Mouse (Mus musculus) olfactory bulb, adult 2 months (tissue): Measurements from ENCODE around the gene Tspan10. TPM values are rescaled to one million over a fixed set of nuclear protein-coding genes. Genes with fewer than 3 reads are reported as not detected.
"Not testable (repeated sequence)": the region's sequence is repeated elsewhere in the genome, so short reads cannot be mapped to it uniquely, and the experiment has no call there.

Experiments
- H3K27ac ChIP-seq: fragments of 200-500 bp; 2 replicates; pipeline ENCODE4 v1.5.1; 2012; ENCODE audit warnings: low read depth, low read length; ENCODE audit not compliant: insufficient read depth
- H3K4me1 ChIP-seq: fragments of 200-500 bp; 2 replicates; pipeline ENCODE4 v1.6.1; 2012; ENCODE audit warnings: low read length; ENCODE audit not compliant: control insufficient read depth, insufficient read depth
- H3K4me3 ChIP-seq: fragments of 200-500 bp; 2 replicates; pipeline ENCODE4 v1.5.1; 2012; ENCODE audit warnings: mild to moderate bottlenecking, low read depth, low read length, moderate library complexity; ENCODE audit not compliant: insufficient read depth
- CTCF ChIP-seq: fragments of 200-500 bp; IDR thresholded peaks from 2 replicates; pipeline ENCODE4 v1.5.1; 2012; ENCODE audit warnings: low read depth, mild to moderate bottlenecking, low read length, moderate library complexity; ENCODE audit not compliant: insufficient read depth
- POLR2A ChIP-seq: fragments of 200-500 bp; IDR thresholded peaks from 2 replicates; pipeline ENCODE4 v1.6.1; 2012; ENCODE audit warnings: mild to moderate bottlenecking, low read depth, low read length, moderate library complexity; ENCODE audit not compliant: insufficient read depth
- WGBS: fragments of 180-500 bp; shearing (Covaris S2); methylation state at CpG from one replicate; pipeline ENCODE4 v1.1.7; 2018; 5-methylcytosine and 5-hydroxymethylcytosine counted together
- polyA plus RNA-seq: library from polyadenylated mRNA; stranded (reverse); fragments of >200 nt; gene quantifications from 2 replicates; pipeline ENCODE4 v1.2.4, GENCODE M21; 2012; ENCODE audit warnings: low replicate concordance; ENCODE audit not compliant: missing spikeins, insufficient read depth, insufficient read length

Tspan10 gene
- not detected in 2 replicates for polyA plus RNA-seq

DNA sequence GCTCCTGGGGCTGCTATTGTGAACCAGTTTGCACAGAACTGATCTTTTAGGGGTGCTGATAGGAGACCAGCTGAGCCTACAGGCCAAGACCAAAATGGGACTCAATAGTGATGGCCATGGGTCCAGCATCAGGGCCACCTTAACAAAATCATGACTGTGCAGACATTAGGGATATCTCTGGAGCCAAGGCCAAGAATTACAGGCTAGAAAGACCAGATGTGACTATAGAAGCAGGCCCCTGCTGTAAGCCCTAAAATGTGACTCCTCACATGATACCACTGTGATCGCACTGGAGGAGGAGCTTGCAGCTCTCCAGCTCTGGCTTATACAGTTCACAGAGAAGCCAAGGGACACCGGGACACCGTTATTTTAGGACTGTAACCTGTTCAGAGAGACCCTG, at the start of gene Tspan10:
Gene Tspan10, plus strand, starts transcription at position 301 of the 400 bp plus-strand sequence.
- 88% methylated on average over 3 of the region's 3 CpGs for WGBS
- Histone ChIP-seq H3K27ac (no peak within 1 kb of the TSS), H3K4me1 (no peaks in the 10 kb centered on the region), H3K4me3 (no peak within 1 kb of the TSS)
- TF ChIP-seq POLR2A, result no peak
- no peak for TF ChIP-seq CTCF

DNA sequence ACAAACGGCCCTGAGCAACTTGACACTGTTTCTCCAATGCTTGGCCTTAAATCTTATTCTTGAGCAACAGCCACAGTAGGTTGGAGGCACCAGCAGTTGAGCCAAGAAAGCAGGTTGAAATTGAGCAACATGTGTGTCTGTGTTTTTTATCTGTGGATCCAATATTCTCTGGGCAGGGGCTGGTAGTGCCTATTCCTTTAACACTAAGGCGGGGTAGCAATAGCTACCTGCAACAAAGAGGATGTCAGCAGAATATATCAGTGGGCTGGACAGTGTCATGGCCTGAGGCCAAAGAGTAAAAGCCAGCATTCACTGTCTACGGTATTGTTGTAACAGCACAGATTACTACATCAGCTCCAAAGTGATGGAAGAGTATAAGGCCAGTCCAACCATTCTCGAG, 46.8 kb upstream of the Tspan10 start:
- Histone ChIP-seq H3K4me1 (no peaks in the 10 kb centered on the region), H3K4me3 (no peak overlapping the region), H3K27ac (no peak overlapping the region)
- TF ChIP-seq CTCF (no peak), POLR2A (no peak)
- WGBS, result 75% methylated on average over 4 of the region's 4 CpGs

DNA sequence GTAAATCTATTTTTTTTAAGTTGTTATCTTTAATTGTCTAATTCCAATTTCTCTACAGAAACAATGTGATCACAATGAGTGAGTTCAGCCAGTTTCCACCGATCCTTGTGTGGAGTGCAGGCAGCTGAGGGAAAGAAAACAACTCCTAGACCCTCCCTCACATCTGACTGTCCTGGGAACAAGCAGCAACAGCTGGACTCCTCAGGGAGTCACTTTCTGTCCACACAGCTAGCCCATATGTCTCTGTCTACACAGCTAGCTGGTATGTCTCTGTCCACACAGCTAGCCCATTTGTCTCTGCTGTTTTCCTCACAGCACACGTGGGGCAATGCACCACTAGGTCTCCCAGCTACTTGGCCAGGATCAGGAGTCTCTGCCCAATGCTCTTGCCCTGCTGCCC, 44.8 kb upstream of the Tspan10 start:
- TF ChIP-seq POLR2A (no peak), CTCF (no peak)
- WGBS, result 80% methylated on average over 2 of the region's 2 CpGs
- Histone ChIP-seq H3K4me1 (no peaks in the 10 kb centered on the region), H3K27ac (no peak overlapping the region), H3K4me3 (no peak overlapping the region)

DNA sequence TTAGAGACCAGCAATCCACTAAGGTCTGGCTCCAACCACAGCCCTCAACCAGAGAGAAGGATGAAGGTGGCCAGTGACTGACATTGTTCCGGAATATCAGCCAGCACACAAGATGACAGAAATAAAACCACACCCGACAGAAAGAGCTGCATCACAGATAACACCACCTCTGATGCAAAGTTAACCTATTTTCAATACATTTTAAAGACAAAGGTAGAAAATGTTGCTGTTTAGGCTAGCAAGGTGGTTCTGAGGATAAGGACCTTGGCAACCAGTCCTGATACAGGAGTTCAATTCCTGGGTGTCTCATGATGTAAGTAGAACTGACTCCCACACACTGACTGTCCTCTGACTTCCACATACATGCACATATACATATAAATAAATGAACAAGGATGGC, 43.1 kb upstream of the Tspan10 start:
- H3K27ac ChIP-seq, result no peak overlapping the region
- no peak overlapping the region for H3K4me3 ChIP-seq
- TF ChIP-seq POLR2A (no peak), CTCF (no peak)
- H3K4me1 ChIP-seq, result no peaks in the 10 kb centered on the region
- WGBS, result 92% methylated on average over 2 of the region's 2 CpGs

DNA sequence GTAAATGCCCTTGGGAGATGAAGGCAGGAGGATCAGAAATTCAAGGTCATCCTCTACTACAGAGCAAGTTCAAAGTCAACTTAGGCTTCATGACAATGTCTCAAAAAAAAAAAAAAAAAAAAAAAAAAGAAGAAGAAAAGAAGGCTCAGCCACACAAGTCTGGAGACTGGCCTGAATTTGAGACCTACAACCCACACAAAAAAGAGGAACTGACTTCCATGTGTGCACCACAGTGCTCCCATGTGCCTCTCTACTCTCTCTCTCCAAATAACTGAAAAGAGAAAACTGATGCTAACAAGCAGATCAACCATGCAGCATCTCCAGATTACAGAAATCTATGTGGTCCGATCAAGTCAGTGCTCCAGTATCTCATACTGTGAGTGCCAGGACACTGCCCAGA, 37.6 kb upstream of the Tspan10 start:
- Histone ChIP-seq H3K4me3 (no peak overlapping the region), H3K4me1 (no peaks in the 10 kb centered on the region), H3K27ac (no peak overlapping the region)
- WGBS, result 94% methylated on average over 1 of the region's 1 CpGs
- TF ChIP-seq POLR2A, result no peak
- TF ChIP-seq CTCF, result no peak

DNA sequence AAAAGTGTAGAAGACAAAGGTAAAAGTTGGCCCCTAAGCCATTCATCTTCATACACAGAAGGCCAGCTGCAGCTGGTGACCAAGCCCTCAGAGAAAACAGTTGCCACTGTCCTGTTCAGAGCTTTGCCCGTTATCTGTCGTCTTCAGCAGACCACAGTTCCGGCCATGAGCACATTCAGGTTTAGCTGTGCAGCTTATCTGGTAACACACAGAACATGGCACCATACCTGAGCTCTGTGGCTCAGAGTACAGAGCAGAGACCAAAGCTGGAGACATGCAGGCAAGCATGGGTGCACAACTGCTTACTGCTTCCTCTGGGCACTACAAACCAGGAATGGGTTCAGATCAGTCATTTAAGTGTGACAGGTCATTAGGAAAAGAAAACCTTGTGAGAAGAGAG, 36.6 kb upstream of the Tspan10 start:
- H3K4me1 ChIP-seq, result no peaks in the 10 kb centered on the region
- 91% methylated on average over 3 of the region's 3 CpGs for WGBS
- H3K27ac ChIP-seq, result no peak overlapping the region
- no peak for TF ChIP-seq CTCF
- no peak for TF ChIP-seq POLR2A
- no peak overlapping the region for H3K4me3 ChIP-seq

DNA sequence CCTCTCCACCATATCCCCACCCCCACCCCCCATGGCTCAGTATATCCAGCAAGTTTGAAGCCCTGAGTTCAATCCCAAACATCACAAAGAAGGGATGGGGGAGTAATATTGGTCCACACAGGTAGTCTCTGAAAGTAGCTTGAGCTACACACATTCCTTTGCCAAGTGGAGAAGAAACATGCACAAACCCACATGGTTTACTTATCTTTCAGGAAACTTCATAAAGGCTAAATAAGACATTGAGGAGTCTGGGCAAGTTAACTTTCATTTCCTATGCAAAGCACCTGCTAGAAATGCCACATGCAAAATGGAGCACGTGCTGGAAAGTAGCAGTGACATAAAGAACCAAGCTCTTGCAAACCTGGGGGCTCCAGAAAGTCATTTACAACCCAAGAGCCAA, 36.0 kb upstream of the Tspan10 start:
- Histone ChIP-seq H3K4me1 (no peaks in the 10 kb centered on the region), H3K27ac (no peak overlapping the region), H3K4me3 (no peak overlapping the region)
- WGBS, result 76% methylated on average over 1 of the region's 1 CpGs
- TF ChIP-seq POLR2A (no peak), CTCF (no peak)

DNA sequence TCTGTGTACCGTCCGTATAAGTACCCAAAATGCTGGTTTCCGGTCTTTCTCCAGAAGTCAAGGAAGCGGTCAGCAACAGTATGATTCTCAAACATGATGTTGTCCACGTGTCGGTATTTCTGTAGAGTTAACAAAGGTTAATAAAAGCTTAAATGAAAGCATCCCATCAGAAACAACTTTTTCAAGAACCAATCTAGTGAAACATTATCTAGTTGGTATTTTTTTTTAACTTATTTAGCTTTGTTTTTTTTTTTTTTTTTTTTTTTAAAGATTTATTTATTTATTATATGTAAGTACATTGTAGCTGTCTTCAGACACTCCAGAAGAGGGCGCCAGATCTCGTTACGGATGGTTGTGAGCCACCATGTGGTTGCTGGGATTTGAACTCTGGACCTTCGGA, 28.8 kb upstream of the Tspan10 start:
- H3K4me3 ChIP-seq, H3K27ac ChIP-seq, H3K4me1 ChIP-seq: not testable (repeated sequence)
- WGBS, result 87% methylated on average over 10 of the region's 10 CpGs

DNA sequence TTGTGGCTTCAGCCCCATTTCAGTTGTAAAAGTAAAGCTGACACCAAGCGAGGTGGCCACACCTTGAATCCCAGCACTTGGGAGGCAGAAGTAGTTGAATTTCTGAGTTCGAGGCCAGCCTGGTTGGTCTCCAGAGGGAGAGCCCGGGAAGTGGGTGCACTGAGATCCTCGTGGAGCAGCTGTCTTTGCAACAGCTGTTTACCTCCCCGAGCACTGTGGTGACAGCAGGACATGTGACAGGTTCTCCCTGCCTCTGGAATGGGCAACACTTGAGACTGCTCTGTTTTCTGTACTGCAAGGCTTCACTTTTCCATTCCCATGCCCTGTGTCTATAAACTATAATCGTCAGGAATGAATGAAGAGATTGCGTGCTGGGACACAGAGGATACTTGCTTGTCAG, 24.6 kb upstream of the Tspan10 start:
- WGBS, result 95% methylated on average over 7 of the region's 7 CpGs
- TF ChIP-seq CTCF, result no peak
- no peak for TF ChIP-seq POLR2A
- no peaks in the 10 kb centered on the region for H3K4me1 ChIP-seq
- H3K27ac ChIP-seq, result no peak overlapping the region
- H3K4me3 ChIP-seq, result no peak overlapping the region

DNA sequence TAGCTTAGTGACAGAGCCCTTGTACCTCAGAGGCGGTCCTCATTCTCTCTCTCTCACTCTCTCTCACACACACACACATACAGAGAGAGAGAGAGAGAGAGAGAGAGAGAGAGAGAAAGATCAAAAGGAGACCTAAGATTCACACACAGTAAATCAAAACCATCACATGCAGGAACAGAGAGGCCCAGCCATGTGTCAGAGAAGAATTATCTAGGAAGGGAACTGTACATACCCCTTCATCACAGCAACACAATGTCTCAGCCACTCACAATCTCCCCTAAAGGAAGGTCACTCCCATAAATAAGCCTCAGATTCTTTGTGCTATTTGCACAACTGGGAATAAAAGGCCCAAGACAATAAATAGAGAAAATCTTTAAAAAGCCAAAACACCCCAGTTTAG, 23.9 kb upstream of the Tspan10 start:
- Histone ChIP-seq H3K27ac (no peak overlapping the region), H3K4me1 (no peaks in the 10 kb centered on the region), H3K4me3 (no peak overlapping the region)
- TF ChIP-seq CTCF, result no peak
- TF ChIP-seq POLR2A, result no peak
- 100% methylated on average over 1 of the region's 1 CpGs for WGBS

DNA sequence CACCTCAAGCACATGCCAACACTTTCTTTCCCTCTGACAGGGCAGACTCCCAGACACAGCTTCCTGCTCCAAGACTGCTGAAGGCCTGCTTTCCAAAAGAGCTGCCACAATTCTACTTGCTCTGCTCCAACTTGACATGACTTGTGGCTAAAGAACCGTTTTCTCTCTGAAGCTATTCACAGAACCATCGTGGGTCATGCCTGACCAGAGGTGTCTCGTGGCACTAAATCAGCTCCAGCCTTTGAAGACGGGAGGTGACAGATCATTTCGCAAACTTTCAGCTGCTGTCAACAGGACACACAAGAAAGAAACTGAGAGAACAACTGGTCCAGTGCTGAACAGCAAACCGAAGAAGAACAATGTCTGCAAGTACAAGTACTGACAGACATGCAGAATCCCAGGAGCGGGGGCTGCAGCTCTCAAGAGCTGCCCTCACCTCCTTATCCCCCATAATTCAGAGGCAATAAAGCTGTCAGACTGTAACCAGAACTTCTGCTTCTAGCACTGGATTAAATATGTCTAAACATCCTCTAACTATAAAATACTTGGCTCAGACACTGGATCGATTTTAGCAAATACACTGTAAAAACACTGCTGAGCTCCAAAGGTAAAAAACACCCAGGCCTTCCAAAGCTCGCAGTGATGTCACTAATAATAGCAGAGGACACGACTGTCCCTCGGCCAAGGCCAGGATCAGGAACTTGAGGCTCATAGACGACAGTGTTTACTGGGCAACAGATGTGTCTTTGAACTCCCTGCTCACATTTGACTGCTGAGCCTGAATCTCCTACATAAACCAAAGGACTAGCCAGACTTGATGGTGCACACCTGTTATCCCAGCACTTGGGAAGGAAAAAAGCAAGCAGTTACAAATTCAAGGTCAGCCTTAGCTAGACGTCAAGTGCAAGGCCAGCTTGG, 19.5 kb upstream of the Tspan10 start:
- TF ChIP-seq POLR2A (no peak), CTCF (no peak)
- no peak overlapping the region for H3K27ac ChIP-seq
- no peaks in the 10 kb centered on the region for H3K4me1 ChIP-seq
- 83% methylated on average over 13 of the region's 13 CpGs for WGBS
- no peak overlapping the region for H3K4me3 ChIP-seq
